Mouse (Mus musculus) hindbrain, embryonic 11.5 days (tissue): ENCODE measurements at regions not wholly inside any gene's neighbourhood (a gene's known extent, or its start where the extent isn't known, plus 50 kb on each side); places are given as distances from the start of the nearest gene placed in this dataset.
A peak's percentile ranks its signal among the peaks of the same experiment; 100 is the strongest.

Source experiments
- ATAC-seq: fragments of 200-750 bp; cut with Nextera tagmentation; 2 replicates; pipeline ENCODE4 v1.8.0; 2017; ENCODE audit warnings: mild to moderate bottlenecking, moderate TSS enrichment, moderate library complexity; ENCODE audit not compliant: low FRiP score
- DNase-seq: peaks from one replicate; pipeline ENCODE4 v3.0.0-alpha.2; 2015; ENCODE audit warnings: low spot score
- H3K27ac ChIP-seq: fragments of 300-500 bp; sonication (generic); 2 replicates; pipeline ENCODE4 v1.5.1; 2014; ENCODE audit warnings: mild to moderate bottlenecking, low read depth, low read length
- H3K27me3 ChIP-seq: fragments of 300-500 bp; sonication (generic); 2 replicates; pipeline ENCODE4 v1.6.1; 2014; ENCODE audit warnings: mild to moderate bottlenecking, low read length, moderate library complexity, mixed read lengths; ENCODE audit not compliant: control insufficient read depth, insufficient read depth
- H3K36me3 ChIP-seq: fragments of 300-500 bp; sonication (generic); 2 replicates; pipeline ENCODE4 v1.6.1; 2014; ENCODE audit warnings: mild to moderate bottlenecking, low read length, moderate library complexity, mixed read lengths; ENCODE audit not compliant: control insufficient read depth, insufficient read depth
- H3K4me1 ChIP-seq: fragments of 300-500 bp; sonication (generic); replicated peaks from 2 replicates; pipeline ENCODE4 v1.6.1; 2014; ENCODE audit warnings: low read length, mixed read lengths; ENCODE audit not compliant: control insufficient read depth, insufficient read depth
- H3K4me2 ChIP-seq: fragments of 300-500 bp; sonication (generic); replicated peaks from 2 replicates; pipeline ENCODE4 v1.6.1; 2014; ENCODE audit warnings: mild to moderate bottlenecking, low read depth, low read length
- H3K4me3 ChIP-seq: fragments of 300-500 bp; sonication (generic); 2 replicates; pipeline ENCODE4 v1.5.1; 2014; ENCODE audit warnings: low read depth, low read length
- H3K9ac ChIP-seq: fragments of 300-500 bp; sonication (generic); 2 replicates; pipeline ENCODE4 v1.6.1; 2014; ENCODE audit warnings: low read depth, low read length
- H3K9me3 ChIP-seq: fragments of 300-500 bp; sonication (generic); 2 replicates; pipeline ENCODE4 v1.6.1; 2016; ENCODE audit warnings: low read length; ENCODE audit not compliant: control insufficient read depth
- WGBS: fragments of 180-500 bp; shearing (Covaris S2); extraction: QIAGEN DNeasy Blood & Tissue Kit; methylation state at CpG from one replicate; pipeline ENCODE4 v1.1.7; 2014; 5-methylcytosine and 5-hydroxymethylcytosine counted together

DNA sequence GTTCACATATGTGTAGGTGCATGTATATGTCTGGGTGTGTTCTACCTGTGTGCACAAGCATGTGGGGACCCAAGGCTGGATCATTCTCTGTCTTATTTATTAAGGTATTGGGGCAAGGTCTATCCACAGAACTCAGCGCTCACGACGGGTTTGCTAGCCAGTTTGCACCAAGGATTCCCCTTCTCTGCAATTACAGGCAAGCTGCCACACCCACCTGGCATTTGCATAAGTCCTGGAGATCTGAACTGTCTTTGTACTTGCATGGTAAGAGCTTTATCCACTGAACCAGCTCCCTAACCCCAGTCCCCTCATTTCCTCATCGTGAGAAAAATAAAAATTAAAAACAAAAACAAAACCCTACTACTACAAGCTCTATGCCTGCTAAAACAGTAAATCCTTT is 71.6 kb downstream of the Lao1 start:
- H3K9me3 ChIP-seq = no peaks in the 10 kb centered on the region
- H3K4me2 ChIP-seq = no peak overlapping the region
- ATAC-seq (no peak), DNase-seq (no peak)
- no peak overlapping the region for H3K27ac ChIP-seq
- H3K4me3 ChIP-seq = no peak overlapping the region
- 71% methylated on average over 4 of the region's 4 CpGs for WGBS
- H3K36me3 ChIP-seq = no peaks in the 10 kb centered on the region
- H3K4me1 ChIP-seq = peaks cover 3% of the 10 kb centered on the region
- H3K27me3 ChIP-seq = no peaks in the 10 kb centered on the region
- H3K9ac ChIP-seq = no peak overlapping the region

DNA sequence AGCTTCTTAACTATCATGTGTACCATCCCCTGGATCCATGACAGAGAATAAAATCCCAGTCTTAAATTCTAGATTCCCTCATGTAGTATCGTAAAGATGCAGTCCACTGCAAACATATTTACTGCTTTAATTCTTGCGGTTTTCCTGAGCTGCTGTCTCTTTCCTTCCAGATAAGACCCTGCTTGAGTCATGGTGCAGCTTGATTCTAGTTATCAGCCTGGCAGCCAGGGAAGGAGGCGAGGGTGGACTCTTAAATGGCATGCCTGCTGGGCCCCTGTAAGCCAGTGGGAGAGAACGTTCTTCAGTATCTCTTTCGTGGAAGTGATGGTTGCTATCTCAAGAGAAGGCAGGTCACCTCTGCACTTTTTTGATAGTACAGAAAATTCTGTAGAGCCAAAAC is 71.9 kb upstream of the Slc2a1 start:
- WGBS = 91% methylated on average over 5 of the region's 5 CpGs
- no peak overlapping the region for H3K4me2 ChIP-seq
- H3K9me3 ChIP-seq = no peaks in the 10 kb centered on the region
- DNase-seq (no peak), ATAC-seq (no peak)
- H3K27me3 ChIP-seq = no peaks in the 10 kb centered on the region
- no peak overlapping the region for H3K27ac ChIP-seq
- no peaks in the 10 kb centered on the region for H3K4me1 ChIP-seq
- H3K36me3 ChIP-seq = no peaks in the 10 kb centered on the region
- H3K4me3 ChIP-seq = no peak overlapping the region
- no peak overlapping the region for H3K9ac ChIP-seq

DNA sequence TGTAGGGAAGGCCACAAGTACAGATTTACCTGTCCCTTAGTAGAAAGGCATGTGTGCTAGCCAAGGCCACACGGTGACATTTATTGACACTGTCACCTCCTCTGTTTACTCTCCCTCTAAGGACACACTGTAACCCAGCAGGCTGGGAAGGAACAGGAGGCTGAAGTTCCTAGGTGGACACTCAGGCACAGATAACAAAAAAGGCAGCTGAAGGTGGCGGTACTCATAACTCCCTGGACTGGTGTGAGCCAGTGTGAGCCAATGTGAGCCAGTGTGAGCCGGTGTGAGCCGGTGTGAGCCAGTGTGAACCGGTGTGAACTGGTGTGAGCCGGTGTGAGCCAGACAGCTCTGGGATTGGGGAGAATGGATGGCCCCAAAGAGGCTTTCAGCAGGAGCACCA is 68.5 kb upstream of the Slc2a1 start:
- Histone ChIP-seq H3K9me3 (no peaks in the 10 kb centered on the region), H3K27ac (no peak overlapping the region), H3K4me2 (no peak overlapping the region), H3K9ac (no peak overlapping the region), H3K36me3 (no peaks in the 10 kb centered on the region), H3K27me3 (no peaks in the 10 kb centered on the region), H3K4me1 (no peaks in the 10 kb centered on the region), H3K4me3 (no peak overlapping the region)
- DNase-seq (no peak), ATAC-seq (no peak)
- 91% methylated on average over 6 of the region's 6 CpGs for WGBS

DNA sequence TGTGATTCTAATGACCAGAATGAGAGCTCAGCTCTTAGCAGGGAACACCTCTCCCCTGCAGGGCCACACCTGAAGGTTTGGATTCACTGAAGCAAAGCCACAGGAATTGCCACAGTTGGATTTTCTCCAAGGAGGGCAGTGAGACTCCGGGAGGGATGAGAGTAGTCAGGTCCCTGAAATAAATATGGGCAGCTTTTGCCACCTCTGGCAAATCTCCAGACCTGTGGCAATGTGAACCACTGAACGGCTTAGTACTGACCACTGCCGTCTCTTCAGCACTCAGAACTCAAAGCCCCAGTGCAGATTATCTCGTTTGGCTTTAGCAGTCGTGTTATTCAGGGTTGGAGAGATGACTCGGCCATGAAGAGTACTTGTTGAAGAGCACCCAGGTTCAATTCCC is 66.9 kb upstream of the Slc2a1 start:
- no peaks in the 10 kb centered on the region for H3K27me3 ChIP-seq
- ATAC-seq = no peak
- no peak for DNase-seq
- H3K9ac ChIP-seq = no peak overlapping the region
- WGBS = 78% methylated on average over 6 of the region's 6 CpGs
- no peaks in the 10 kb centered on the region for H3K9me3 ChIP-seq
- H3K36me3 ChIP-seq = no peaks in the 10 kb centered on the region
- no peak overlapping the region for H3K4me3 ChIP-seq
- no peaks in the 10 kb centered on the region for H3K4me1 ChIP-seq
- H3K4me2 ChIP-seq = no peak overlapping the region
- no peak overlapping the region for H3K27ac ChIP-seq

DNA sequence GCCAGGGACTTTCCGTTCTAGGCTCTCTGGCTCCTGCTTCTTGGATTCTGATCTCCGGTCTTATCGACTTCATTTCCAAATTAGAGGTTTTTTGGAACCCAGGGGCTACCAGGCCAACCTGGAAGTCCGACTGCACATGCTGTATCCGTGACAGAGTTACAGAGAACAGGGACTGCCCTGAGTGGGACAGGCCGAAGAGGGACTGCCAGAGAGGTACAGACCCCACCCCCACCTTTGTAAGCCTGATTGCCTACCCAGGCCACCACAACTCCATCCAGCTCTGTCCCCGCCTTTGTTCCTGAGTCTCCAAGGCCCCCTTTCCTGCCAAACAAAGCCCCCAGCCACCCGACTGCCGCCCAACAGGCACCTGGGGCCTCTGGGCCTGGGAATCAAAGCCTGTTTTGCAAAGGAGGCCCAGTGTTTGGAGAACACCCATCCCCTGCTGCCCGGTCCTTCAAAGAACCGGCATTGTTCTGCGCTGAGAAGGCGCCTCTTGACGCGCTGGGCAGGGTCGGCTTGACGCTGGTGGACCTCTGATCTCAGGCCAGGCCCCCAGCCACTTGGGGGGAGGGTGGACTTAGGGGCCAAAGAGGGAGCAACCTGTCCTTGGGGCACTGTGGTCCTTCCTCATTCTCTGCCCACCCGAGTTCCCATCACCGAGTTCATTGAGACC is 64.4 kb upstream of the Slc2a1 start:
- H3K9ac ChIP-seq = no peak overlapping the region
- H3K4me3 ChIP-seq = no peak overlapping the region
- no peaks in the 10 kb centered on the region for H3K27me3 ChIP-seq
- no peaks in the 10 kb centered on the region for H3K4me1 ChIP-seq
- no peaks in the 10 kb centered on the region for H3K36me3 ChIP-seq
- no peak overlapping the region for H3K4me2 ChIP-seq
- peak; percentile 23 for DNase-seq
- no peak for ATAC-seq
- no peak overlapping the region for H3K27ac ChIP-seq
- WGBS = 29% methylated on average over 19 of the region's 19 CpGs
- no peaks in the 10 kb centered on the region for H3K9me3 ChIP-seq

DNA sequence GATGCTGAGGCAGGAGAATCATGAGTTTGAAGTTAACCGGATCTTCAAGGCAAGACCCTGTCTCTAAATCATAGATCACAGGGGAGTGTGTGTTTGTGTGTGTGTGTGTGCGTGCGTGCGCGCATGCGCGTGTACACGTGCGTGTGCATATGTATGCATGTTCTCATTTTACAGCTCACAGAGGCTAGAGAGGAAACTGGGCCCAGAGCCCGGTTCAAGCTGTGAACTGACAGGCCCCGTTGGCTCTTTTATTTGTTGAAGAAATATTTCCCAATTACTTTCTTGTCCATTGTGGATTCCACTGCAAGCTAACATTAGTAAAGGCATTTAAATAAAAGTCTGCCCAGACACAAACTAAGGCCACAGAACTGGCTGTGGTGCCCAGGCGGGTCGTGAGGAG is 63.7 kb upstream of the Slc2a1 start:
- WGBS = 86% methylated on average over 13 of the region's 13 CpGs
- H3K4me1 ChIP-seq = no peaks in the 10 kb centered on the region
- DNase-seq (no peak), ATAC-seq (no peak)
- H3K4me2 ChIP-seq = no peak overlapping the region
- no peak overlapping the region for H3K9ac ChIP-seq
- H3K36me3 ChIP-seq = no peaks in the 10 kb centered on the region
- H3K27me3 ChIP-seq = no peaks in the 10 kb centered on the region
- no peak overlapping the region for H3K27ac ChIP-seq
- H3K9me3 ChIP-seq = no peaks in the 10 kb centered on the region
- no peak overlapping the region for H3K4me3 ChIP-seq

DNA sequence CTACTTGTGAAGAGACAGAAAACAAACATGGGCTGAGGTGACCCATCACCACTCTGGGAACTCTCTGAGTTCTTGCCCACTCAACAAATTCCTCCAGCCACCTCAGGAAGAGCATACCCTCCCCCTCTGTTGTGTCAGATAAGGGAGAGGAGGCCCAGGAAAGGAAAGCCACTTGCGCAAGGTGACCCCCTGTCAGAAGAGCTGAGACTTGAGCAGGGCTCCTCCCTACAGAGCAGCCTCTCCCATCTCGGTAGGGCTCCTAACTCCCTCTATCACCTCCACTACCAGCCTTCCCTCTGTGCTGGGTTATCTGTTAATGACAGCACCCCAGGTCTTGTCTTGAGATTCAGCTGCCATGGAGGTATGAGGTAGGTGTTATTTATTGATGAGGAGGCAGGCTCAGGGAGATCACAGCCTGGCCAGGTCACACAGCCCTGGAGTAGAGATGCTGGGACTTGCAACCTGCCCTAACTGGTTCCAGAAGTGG is 57.6 kb upstream of the Slc2a1 start:
- H3K27ac ChIP-seq = no peak overlapping the region

DNA sequence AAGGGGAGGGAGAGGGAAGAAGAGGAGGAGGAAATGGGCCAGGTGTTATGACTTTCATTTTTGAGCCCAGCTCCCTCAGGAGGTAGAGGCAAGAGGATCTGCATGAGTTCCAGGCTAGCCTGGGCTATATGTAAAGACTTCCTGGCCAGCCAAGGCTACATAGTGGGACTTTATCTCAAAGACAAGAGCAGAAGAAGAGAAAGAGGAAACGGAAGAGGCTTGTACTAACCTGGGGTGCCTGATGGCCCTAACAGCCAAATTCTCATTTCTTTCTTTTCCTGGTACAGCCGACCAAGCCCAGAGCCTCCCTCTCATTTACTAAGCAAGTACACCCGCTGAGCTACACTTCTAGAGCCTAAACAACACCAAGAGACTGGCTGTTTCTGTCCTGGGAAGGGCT is 56.0 kb upstream of the Slc2a1 start:
- no peaks in the 10 kb centered on the region for H3K27me3 ChIP-seq
- ATAC-seq = no peak
- H3K4me1 ChIP-seq = no peaks in the 10 kb centered on the region
- H3K9ac ChIP-seq = no peak overlapping the region
- no peak overlapping the region for H3K27ac ChIP-seq
- no peak overlapping the region for H3K4me3 ChIP-seq
- WGBS = 75% methylated on average over 3 of the region's 3 CpGs
- H3K9me3 ChIP-seq = no peaks in the 10 kb centered on the region
- no peak overlapping the region for H3K4me2 ChIP-seq
- no peaks in the 10 kb centered on the region for H3K36me3 ChIP-seq
- no peak for DNase-seq

More for the DNA sequence above, 57.6 kb upstream of the Slc2a1 start:
- no peaks in the 10 kb centered on the region for H3K4me1 ChIP-seq
- no peak overlapping the region for H3K4me3 ChIP-seq
- H3K36me3 ChIP-seq = no peaks in the 10 kb centered on the region
- no peaks in the 10 kb centered on the region for H3K27me3 ChIP-seq
- DNase-seq (no peak), ATAC-seq (no peak)
- no peak overlapping the region for H3K4me2 ChIP-seq
- H3K9me3 ChIP-seq = no peaks in the 10 kb centered on the region
- H3K9ac ChIP-seq = no peak overlapping the region
- 59% methylated on average over 2 of the region's 2 CpGs for WGBS

DNA sequence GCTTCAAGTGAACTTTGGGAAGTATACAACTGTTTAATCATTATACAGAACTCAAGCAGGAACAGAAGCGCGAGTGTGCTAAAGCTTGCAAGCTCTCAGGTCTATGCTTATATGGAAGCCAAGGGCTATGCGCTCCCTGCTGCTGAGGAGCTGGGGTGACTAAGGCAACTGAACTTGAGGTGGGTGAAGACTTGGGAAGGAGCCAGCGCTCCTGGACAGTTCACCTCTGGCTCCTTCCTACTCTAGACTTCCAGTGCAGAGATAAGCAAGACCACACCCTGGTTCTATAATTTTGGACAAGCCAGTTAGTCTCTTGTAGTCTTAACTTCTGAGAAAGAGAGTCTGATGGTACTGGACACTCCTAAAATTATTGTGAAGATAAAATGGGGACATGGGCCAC is 55.3 kb upstream of the Slc2a1 start:
- DNase-seq (no peak), ATAC-seq (no peak)
- no peaks in the 10 kb centered on the region for H3K4me1 ChIP-seq
- H3K4me2 ChIP-seq = no peak overlapping the region
- no peak overlapping the region for H3K4me3 ChIP-seq
- H3K27ac ChIP-seq = no peak overlapping the region
- no peaks in the 10 kb centered on the region for H3K36me3 ChIP-seq
- no peak overlapping the region for H3K9ac ChIP-seq
- no peaks in the 10 kb centered on the region for H3K9me3 ChIP-seq
- no peaks in the 10 kb centered on the region for H3K27me3 ChIP-seq
- 92% methylated on average over 4 of the region's 4 CpGs for WGBS
